Mouse (Mus musculus) layer of hippocampus, postnatal 36 days (tissue): Measurements from ENCODE around the gene Myocos. TPM values are rescaled to one million over a fixed set of nuclear protein-coding genes. Genes with fewer than 3 reads are reported as not detected.
"Not testable (repeated sequence)": the region's sequence is repeated elsewhere in the genome, so short reads cannot be mapped to it uniquely, and the experiment has no call there.

Experiments used
- DNase-seq, 2 experiments: peaks; one replicate each; pipeline ENCODE4 v3.0.0; 2022
- total RNA-seq, 2 experiments: library from RNA; stranded (reverse); gene quantifications; 2 replicates each; pipeline ENCODE4 v1.2.3; 2021

Gene Myocos
- not detected for total RNA-seq

DNA sequence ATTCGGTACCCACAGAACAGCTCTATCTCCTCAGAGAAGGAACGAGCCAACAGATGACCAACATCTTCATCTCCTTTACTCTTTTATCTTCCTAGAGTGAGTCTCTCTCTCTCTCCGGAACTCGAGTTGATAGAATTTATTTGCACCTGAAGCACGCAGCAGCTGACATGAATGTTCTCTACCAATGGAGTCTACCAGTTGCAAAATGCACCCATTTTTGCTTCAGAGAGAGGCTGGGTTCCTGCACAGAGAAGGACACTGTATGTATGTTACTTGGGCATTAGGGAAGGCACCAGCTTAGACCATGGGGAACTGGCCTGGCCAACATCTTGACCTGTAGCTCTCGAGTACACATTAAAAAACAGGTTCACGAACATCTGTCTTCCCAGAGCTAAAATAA, at the start of gene Myocos:
Gene Myocos, minus strand, starts transcription at position 101 of the 400 bp plus-strand sequence.
- no peak for DNase-seq

DNA sequence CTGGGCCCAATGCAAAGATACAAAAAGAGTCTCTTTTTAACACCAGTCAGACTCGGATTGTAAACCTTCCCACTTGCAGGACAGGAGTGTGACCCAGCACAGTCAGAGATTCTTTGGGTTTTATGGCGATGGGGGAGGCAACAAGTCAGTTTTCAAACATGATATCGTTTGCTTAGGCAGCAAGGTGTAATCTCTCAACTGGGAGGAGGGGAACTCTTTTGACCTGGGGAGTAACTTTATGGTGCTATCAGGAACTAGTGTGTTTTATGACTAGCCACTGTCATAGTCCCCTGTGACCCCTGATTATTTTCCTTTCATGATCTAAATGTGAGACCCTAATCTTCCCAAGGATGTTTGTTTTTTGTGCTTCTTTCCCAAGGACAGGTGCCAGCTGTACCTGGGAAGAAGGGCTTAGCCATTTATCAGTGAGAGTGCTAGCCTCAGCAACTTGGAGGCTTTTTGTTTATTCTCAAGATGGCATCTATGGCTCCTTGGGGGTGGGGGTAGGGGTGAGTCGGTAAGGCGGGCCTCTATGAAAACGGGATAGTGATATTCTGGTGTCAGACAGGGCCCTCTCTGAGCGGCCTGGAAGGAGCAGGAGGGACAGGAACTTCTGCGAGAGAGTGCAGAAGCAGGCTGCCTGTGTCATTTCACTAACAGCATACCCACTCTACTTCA, 42.5 kb upstream of the Myocos start:
- DNase-seq = no peak

GRCm38 (mm10) chr1:162697866-162698265, 39.8 kb upstream of the Myocos start:
- no peak for DNase-seq

DNA sequence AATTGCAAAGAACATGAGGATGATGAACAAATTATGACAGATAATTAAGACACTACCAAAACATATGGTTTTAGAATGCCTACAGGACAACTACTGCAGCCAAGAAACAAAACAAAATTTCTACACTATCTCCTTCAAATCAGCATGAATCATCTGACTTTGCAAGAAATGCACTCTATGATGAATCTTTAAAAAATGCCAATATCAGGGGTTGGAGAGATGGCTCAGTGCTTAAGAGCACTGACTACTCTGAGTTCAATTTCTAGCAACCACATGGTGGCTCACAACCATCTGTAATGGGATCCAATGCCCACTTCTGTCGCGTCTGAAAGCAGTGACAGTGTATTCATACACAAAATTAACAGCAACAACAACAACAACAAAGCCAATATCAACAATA, 35.7 kb upstream of the Myocos start:
- no peak for DNase-seq

DNA sequence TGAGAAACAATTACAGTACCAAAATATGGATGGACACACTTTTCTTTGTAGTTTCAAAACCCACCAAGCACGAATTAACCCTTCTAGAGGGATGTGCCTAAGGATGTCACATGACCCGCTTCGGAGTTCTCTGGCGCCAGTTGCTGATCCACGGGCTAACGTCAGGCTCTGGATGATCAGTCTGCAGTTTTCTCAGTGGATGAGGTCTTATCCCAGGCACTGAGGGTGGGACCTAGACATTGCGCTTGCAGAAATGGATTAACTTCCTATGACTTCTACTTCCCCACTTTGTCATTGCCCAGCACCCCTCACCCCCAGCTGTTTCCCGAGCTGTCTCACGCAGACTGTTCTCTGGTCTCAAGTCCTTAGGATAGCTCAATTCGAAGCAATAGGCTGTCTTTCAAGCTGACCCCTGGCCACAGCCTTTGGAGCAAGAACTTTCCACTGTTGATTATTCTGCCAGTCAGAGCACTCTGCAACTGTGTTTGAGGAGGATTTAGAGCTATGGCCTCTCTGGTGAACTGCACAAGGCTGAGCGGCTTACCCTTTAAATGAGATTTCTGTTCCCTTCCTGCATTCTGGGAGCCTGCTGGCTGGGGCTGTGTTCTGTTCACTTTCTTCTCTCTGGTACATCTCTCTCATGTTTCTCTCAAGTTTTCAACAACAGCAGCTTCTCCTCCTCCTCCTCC, 7.6 kb upstream of the Myocos start:
- DNase-seq = no peak

GRCm38 (mm10) chr1:162664826-162665475, 6.9 kb upstream of the Myocos start:
- peak; percentile 53 to 62 for DNase-seq

DNA sequence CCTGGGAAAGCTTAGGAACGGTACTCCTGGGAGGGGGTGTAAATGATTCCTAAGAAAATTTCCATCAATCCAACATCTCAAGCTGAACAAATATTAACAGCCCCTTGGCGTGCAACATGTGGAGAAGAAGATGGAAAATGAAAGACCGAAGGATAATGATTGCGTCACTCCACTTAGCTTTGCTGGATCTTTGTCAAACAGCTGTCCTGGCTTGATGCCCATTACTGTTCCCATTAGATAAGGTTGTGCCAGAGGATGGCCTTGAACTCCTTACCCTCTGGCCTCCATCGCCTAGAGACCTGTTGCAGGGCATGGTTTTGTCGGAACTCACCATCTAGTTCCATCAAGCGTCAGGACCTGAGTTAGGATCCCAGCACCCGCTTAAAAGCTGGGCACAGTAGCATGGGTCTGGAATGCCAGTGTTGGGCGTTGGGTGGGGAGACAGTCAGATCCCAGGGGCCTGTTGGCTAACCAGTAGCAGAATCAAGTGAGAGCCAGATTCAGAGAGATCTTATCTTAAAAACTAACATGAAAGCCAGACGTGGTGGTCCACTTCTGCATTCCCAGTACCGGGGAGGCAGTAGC, 2.3 kb upstream of the Myocos start:
- DNase-seq = no peak

DNA sequence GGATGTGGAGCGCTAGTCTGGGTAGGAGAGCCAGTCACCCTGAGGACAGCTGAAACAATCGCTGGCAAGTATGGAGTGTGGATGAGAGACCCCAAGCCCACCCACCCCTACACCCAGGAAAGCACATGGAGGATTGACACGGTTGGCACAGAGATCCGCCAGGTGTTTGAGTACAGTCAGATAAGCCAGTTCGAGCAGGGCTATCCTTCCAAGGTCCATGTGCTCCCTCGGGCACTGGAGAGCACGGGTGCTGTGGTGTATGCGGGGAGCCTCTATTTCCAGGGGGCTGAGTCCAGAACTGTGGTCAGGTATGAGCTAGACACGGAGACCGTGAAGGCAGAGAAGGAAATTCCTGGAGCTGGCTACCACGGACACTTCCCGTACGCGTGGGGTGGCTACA, 9.6 kb downstream of the Myocos start:
- DNase-seq = no peak

GRCm38 (mm10) chr1:162646083-162646686, 11.8 kb downstream of the Myocos start:
- DNase-seq = no peak

DNA sequence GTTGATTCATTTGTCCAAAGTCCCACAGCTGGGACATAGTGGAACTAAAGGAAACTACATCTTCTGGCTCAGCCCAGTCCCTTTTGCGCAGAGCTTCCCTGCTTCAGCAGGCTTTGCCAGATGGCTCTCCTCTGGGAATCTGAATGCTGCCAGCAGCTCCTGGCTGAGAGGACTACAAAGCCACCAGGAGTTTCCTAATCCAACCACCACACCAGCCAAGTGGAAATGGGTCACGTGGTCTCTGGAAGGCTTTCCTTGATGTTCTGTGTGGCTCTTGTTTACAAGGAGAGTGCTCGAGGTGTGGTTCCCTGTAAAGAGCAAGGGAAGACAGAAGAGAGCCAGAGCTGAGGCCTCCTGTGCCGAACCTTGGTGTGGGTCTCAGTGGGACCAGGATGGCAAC, 14.3 kb downstream of the Myocos start:
- peak; percentile 67 to 73 for DNase-seq

DNA sequence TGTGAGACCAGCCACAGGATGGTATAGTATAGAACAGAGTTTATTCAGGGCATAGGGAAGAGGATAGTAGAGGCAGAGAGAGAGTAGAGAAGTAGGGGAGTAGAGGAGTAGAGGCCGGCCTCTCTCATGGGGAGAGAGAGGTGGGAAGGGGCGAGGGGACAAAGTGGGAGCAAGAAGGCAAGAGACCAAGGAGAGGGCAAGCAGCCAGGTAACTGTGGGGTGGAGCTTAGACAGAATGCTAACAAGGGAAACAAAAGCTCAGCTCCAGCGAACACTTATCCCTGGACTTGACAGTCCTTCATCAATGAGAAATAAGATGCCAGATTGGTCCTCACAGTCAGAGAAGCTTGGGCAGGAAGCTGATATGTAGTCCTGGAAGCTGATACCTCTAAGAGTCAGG, 15.4 kb downstream of the Myocos start:
- no peak for DNase-seq

- DNase-seq = no peak
Observed at GRCm38 (mm10) chr1:162639861-162640260, 18.2 kb downstream of the Myocos start.

- DNase-seq = no peak
Observed at GRCm38 (mm10) chr1:162639051-162639750, 18.8 kb downstream of the Myocos start, which contains the start of gene Myoc. Myoc (plus strand) TSS chr1:162639155.

- DNase-seq = no peak
Observed at GRCm38 (mm10) chr1:162638535-162638934, 19.5 kb downstream of the Myocos start.

DNA sequence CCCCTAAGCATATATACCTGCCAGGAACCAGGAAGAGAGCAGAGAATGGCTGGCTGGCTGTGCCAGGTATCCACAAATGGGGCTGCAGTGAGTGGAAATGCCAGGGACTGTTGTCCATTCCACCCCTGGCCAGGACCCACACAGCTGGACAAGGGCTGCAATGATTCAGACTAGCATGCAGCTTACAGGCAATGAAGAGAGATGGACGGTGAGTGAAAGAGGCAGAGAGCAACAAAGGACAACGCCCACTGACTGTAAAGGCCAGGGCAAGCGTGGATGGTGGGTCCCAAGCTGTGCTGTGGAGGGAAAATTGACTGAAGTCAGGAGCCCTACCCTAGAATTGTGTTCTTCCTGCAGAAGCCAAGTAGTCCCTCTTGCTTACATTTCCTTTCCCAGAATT, 21.5 kb downstream of the Myocos start:
- DNase-seq = no peak

DNA sequence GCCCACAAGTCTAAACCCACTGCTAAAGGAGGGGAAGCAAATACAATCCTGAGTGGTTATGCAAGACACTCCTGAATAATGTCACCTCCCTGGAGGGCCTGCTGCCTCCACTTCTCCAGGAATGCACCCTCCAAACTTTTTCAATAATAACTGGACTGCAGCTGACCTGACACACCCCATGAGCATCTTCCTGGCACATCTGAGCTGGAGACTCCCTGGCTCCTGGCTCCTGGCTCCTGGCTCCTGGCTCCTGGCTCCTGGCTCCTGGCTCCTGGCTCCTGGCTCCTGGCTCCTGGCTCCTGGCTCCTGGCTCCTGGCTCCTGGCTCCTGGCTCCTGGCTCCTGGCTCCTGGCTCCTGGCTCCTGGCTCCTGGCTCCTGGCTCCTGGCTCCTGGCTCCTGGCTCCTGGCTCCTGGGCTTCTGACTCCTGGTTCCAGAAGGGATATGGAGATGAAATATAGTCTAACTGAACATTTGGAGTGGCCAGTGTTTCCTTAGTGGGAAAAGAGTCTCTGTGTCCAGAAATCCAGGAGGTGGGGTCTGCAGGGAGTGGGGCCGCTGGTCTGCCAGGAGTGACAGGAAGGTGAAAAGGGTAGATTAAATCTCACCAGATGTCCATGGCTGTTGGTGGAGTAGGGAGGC, 22.6 kb downstream of the Myocos start:
- not testable (repeated sequence) for DNase-seq

DNA sequence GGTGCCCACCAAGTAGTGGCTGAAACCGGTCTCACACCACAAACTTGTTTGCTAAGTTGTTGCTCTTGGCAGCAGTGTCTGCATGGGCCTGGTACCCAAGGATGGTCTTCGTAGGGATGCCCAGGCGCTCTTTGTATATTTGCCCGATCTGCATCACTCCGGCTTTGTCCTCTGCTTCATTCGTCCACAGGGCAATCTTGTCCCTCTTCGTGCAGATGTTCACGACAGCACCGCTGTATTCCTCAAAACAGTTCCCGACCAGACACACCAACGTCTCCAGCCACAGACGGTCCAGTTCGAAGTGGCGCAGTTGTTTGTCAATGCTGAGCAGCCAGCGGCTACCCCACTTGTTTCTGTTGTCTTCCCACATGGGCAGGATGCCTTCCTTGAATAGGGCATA, 29.7 kb downstream of the Myocos start:
- DNase-seq = not testable (repeated sequence)

DNA sequence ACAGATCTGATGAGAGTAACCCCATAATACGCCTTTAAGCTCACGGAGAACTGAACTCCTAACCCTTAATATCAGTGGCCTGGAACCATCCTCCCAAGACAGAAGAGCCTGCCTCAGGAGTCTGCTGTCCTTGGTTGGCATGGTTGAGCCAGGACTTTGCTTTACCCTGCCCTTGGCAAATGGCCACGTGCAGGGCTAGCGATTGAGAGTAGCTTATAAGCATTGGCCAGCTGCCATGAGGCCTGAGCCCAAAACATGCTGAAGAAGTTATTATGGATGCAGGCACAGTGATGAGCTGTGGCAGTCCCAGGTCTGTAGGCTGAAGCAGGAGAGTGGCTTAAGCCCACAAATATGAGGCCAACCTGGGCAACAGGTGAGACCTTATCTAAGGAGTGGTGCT, 30.2 kb downstream of the Myocos start:
- not testable (repeated sequence) for DNase-seq

DNA sequence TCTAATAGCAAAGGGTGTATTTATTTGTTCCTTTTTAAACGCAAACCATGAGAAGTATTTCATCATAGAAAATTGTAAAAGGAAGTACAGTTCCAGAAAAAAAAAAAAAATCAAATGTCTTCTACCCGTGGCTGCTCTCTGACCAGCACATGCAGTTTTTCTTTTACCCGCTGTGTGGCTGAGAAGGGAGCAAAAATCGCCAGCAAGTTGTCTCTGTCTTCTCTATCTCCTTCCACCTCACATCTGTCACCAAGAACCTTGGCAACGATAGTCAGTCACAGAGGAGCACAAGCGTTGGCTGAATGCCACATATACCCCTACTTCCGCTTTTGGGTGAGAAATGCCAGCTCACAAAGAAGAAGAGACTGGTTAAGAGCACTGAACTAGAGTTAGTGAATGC, 32.8 kb downstream of the Myocos start:
- DNase-seq = no peak

DNA sequence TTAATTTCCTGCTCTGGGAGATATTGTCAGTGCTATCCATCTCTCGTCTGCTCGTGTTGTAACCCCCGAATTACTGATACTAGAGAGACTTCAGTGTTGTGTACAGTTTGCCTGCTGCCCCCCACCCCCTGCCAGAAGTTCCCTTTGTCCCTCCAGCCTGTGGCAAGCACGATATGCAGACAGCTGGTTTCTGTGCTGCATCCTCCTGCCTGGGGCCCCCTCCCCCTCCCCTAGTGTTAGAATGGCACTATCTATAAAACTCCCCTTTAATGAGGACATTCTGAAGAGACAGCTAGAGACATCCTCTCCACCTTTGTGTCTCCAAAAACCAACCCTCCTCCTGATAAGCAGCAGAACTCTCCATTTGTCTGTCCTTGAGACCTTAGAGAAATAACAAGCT, 34.1 kb downstream of the Myocos start:
- DNase-seq = no peak

DNA sequence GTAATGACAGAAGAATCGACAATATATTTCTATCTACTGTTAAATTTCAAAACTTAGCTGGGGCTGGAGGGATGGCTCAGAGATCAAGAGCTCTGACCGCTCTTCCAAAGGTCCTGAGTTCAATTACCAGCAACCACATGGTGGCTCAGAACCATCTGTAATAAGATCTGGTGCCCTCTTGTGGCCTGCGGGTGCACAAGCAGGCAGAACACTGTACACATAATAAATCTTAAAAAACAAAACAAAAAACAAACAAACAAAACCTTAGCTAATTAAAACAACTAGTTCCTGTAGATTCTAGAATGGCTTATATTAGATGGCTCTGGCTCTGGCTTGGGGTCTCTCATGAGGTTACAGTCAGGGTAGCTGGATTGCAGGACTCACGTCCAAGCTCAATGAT, 37.5 kb downstream of the Myocos start:
- DNase-seq = no peak

GRCm38 (mm10) chr1:162615511-162615910, 42.5 kb downstream of the Myocos start:
- no peak for DNase-seq
